Comparison of ENCODE assay signal across 21 mouse cellular contexts in the genomic region with DNA sequence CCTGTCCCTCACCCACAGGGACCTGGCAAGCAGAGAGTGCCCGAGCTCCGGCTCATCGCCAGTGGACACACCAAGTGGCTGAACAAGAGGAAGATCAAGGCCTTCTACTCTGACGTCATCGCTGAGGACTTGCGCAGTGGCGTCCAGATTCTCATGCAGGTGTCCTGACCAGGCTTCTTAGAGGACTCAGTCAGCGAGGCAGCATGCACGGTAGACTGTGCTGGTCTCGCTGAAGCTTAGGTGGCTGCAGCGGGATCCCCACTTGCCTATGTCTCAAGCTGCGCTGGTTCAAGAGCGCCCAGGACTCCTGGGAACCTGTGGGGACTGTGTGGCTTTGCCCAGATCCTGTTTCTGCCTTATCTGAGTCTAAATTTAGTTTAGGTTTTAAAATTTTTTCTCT. TPM values are rescaled to one million over a fixed set of nuclear protein-coding genes. Genes with fewer than 3 reads are reported as not detected.
DNase-seq lines count a peak whose midpoint lies in the region; ATAC-seq and TF ChIP-seq lines count a peak whose summit lies in the region.
"Had no signal": no experiment of that assay in that cellular context is flagged by ENCODE, and none has a peak within 500 bp of the region (broad histone marks: within the 10 kb centered on the region; RNA-seq: fewer than 3 reads in every experiment).

No protein-coding gene starts in this region.

- H3K4me2 ChIP-seq in forebrain, embryonic 15.5 days (replicated peaks): no peak overlapping the region
- H3K4me2 ChIP-seq: forebrain, embryonic 13.5 days; heart, embryonic 13.5 days; hindbrain, embryonic 12.5 days had no signal

- peak overlapping the region; percentile 67 for H3K27ac ChIP-seq in bone marrow, adult 2 months (ENCODE audit: control insufficient read depth, insufficient read depth, low read depth, low read length, poor library complexity)
- peak overlapping the region; percentile 36 for H3K27ac ChIP-seq in small intestine, adult 2 months (ENCODE audit: insufficient read depth, low read depth, low read length)
- no peak overlapping the region for H3K27ac ChIP-seq in forebrain, embryonic 15.5 days (replicated peaks)
- H3K27ac ChIP-seq: embryonic facial prominence, embryonic 10.5 days; forebrain, embryonic 13.5 days; gastrocnemius, adult 2 months; heart, embryonic 13.5 days; hindbrain, embryonic 12.5 days; hindbrain, postnatal 0 days had no signal

- peak overlapping the region; percentile 15 for H3K4me3 ChIP-seq in megakaryocyte, embryonic 14.5 days (replicated peaks)
- H3K4me3 ChIP-seq in bone marrow, adult 2 months (replicated peaks; ENCODE audit: control insufficient read depth, low read depth, low read length): no peak overlapping the region
- peak overlapping the region; percentile 17; the same call in 1 of the 2 replicates for H3K4me3 ChIP-seq in small intestine, adult 2 months (ENCODE audit: low read depth, low read length)
- H3K4me3 ChIP-seq in forebrain, embryonic 15.5 days: no peak overlapping the region
- H3K4me3 ChIP-seq: embryonic facial prominence, embryonic 10.5 days; forebrain, embryonic 13.5 days; gastrocnemius, adult 2 months; heart, embryonic 13.5 days; hindbrain, embryonic 12.5 days had no signal

- no peaks in the 10 kb centered on the region for H3K36me3 ChIP-seq in megakaryocyte, embryonic 14.5 days (replicated peaks; ENCODE audit: low read length)
- no peaks in the 10 kb centered on the region for H3K36me3 ChIP-seq in small intestine, adult 2 months (ENCODE audit: control insufficient read depth, insufficient read depth, low read length)
- H3K36me3 ChIP-seq in forebrain, embryonic 15.5 days: no peaks in the 10 kb centered on the region
- H3K36me3 ChIP-seq: embryonic facial prominence, embryonic 10.5 days; G1E; heart, embryonic 13.5 days; hindbrain, embryonic 12.5 days had no signal

- 0 out of 2 replicates have a peak, but pooled peaks have one; percentile 26 for TF ChIP-seq POLR2A in bone marrow, adult 2 months (IDR thresholded peaks at IDR 0.05; ENCODE audit: borderline replicate concordance, control insufficient read depth, low read depth, low read length)
- TF ChIP-seq POLR2A in small intestine, adult 2 months (IDR thresholded peaks at IDR 0.05; ENCODE audit: low read depth, low read length): no peak

- H3K9me3 ChIP-seq in megakaryocyte, embryonic 14.5 days: no peaks in the 10 kb centered on the region
- no peaks in the 10 kb centered on the region for H3K9me3 ChIP-seq in forebrain, embryonic 15.5 days
- H3K9me3 ChIP-seq: embryonic facial prominence, embryonic 10.5 days; forebrain, embryonic 13.5 days; G1E; heart, embryonic 13.5 days; hindbrain, embryonic 12.5 days had no signal

- H3K4me1 ChIP-seq in megakaryocyte, embryonic 14.5 days: peaks cover 83% of the 10 kb centered on the region
- H3K4me1 ChIP-seq in bone marrow, adult 2 months (ENCODE audit: control insufficient read depth, insufficient read depth, low read length): peaks cover 7% of the 10 kb centered on the region
- peaks cover 7% of the 10 kb centered on the region for H3K4me1 ChIP-seq in small intestine, adult 2 months (ENCODE audit: control insufficient read depth, insufficient read depth, insufficient read length, low read length)
- H3K4me1 ChIP-seq in forebrain, embryonic 15.5 days: no peaks in the 10 kb centered on the region
- H3K4me1 ChIP-seq: embryonic facial prominence, embryonic 10.5 days; forebrain, embryonic 13.5 days; hindbrain, embryonic 12.5 days had no signal

- TF ChIP-seq CTCF in bone marrow, adult 2 months (IDR thresholded peaks at IDR 0.05; ENCODE audit: control insufficient read depth, insufficient read depth, low read length): no peak
- no peak for TF ChIP-seq CTCF in small intestine, adult 2 months (IDR thresholded peaks at IDR 0.05; ENCODE audit: extremely low read depth, insufficient read length, insufficient replicate concordance, low read depth, low read length)

- DNase-seq in layer of hippocampus, adult 9-11 months: no peak
- DNase-seq in adrenal gland, postnatal 10 days: no peak
- DNase-seq: adrenal gland, postnatal 14 days; cerebellum, adult 18-20 months; cerebellum, adult 9-11 months; cerebellum, postnatal 36 days; gastrocnemius, adult 2 months; gastrocnemius, postnatal 25 days; heart, postnatal 4 days had no signal

- no peak overlapping the region for H3K9ac ChIP-seq in forebrain, embryonic 15.5 days (replicated peaks)
- H3K9ac ChIP-seq: forebrain, embryonic 13.5 days; heart, embryonic 13.5 days; hindbrain, embryonic 12.5 days had no signal

- no peak for ATAC-seq in megakaryocyte, adult 5-6 weeks (ENCODE audit: poor library complexity, severe bottlenecking)
- no peak for ATAC-seq in forebrain, embryonic 15.5 days (replicated peaks)
- ATAC-seq: forebrain, embryonic 13.5 days; hindbrain, postnatal 0 days had no signal

- WGBS in bone marrow, adult 2 months: 56% methylated on average over 13 of the region's 13 CpGs
- WGBS in small intestine, adult 2 months: 93% methylated on average over 13 of the region's 13 CpGs
- WGBS in forebrain, embryonic 15.5 days: 95% methylated on average over 13 of the region's 13 CpGs

- peaks cover 28% of the 10 kb centered on the region for H3K27me3 ChIP-seq in megakaryocyte, embryonic 14.5 days (replicated peaks)
- H3K27me3 ChIP-seq in small intestine, adult 2 months (ENCODE audit: control insufficient read depth, insufficient read depth, low read length): no peaks in the 10 kb centered on the region
- no peaks in the 10 kb centered on the region for H3K27me3 ChIP-seq in forebrain, embryonic 15.5 days
- H3K27me3 ChIP-seq: forebrain, embryonic 13.5 days; hindbrain, embryonic 12.5 days had no signal

RNA-seq across cellular contexts. Expression of gene Slc12a3, which starts 17.3 kb away (rescaled TPM):
- not detected in 2 replicates for polyA plus RNA-seq in megakaryocyte, embryonic 14.5 days (2012; ENCODE audit: insufficient read depth, low replicate concordance)
- total RNA-seq in megakaryocyte, adult 5-6 weeks (2015): 0.25 and 0.34 TPM in 2 replicates
- 0.16 TPM in 1 of 2 replicates, not detected in the other for total RNA-seq in megakaryocyte, adult 5-6 weeks (2017)
- 4.4 and 11.8 TPM in 2 replicates for polyA plus RNA-seq in bone marrow, adult 2 months (2011; ENCODE audit: insufficient read depth, insufficient read length, low replicate concordance, missing spikeins)
- polyA plus RNA-seq in small intestine, adult 2 months (2012; rRNA removed): 0.06 and 0.22 TPM in 2 replicates
- total RNA-seq in adrenal gland, postnatal 10 days (2021): under 1 TPM; 0.12 to 0.24 TPM
- not detected in 2 replicates for polyA plus RNA-seq in forebrain, embryonic 15.5 days (2015; fragmentation: Nextera tagmentation; extraction: Ambion mirVana)
- total RNA-seq: gastrocnemius, adult 2 months; gastrocnemius, postnatal 25 days; granulocyte monocyte progenitor cell, adult 5-6 weeks had no signal
- polyA plus RNA-seq: embryonic facial prominence, embryonic 10.5 days; forebrain, embryonic 13.5 days; G1E; heart, embryonic 13.5 days; hindbrain, embryonic 12.5 days had no signal

RNA-seq across cellular contexts. Expression of gene Herpud1, which starts 40.0 kb away (rescaled TPM):
- polyA plus RNA-seq in megakaryocyte, embryonic 14.5 days (2012; ENCODE audit: insufficient read depth, low replicate concordance): 188 and 443 TPM in 2 replicates
- total RNA-seq in megakaryocyte, adult 5-6 weeks (2015): 71.9 and 76.0 TPM in 2 replicates
- total RNA-seq in megakaryocyte, adult 5-6 weeks (2017): 79.4 and 80.9 TPM in 2 replicates
- polyA plus RNA-seq in bone marrow, adult 2 months (2011; ENCODE audit: insufficient read depth, insufficient read length, low replicate concordance, missing spikeins): 69.2 and 70.5 TPM in 2 replicates
- 302 and 331 TPM in 2 replicates for polyA plus RNA-seq in small intestine, adult 2 months (2012; rRNA removed)
- 100 to 1,000 TPM in 1 of 2 experiments, 10 to 100 TPM in 1; 93.9 to 145 TPM for total RNA-seq in adrenal gland, postnatal 10 days (2021)
- polyA plus RNA-seq in forebrain, embryonic 15.5 days (2015; fragmentation: Nextera tagmentation; extraction: Ambion mirVana): 62.5 and 66.5 TPM in 2 replicates

Comparison
In these comparisons a context has a peak if more than half of its experiments do, and no peak if none do; other contexts are left out.
1. H3K4me3 ChIP-seq: peak in megakaryocyte, embryonic 14.5 days (single experiment) and small intestine, adult 2 months (single experiment); none in bone marrow, adult 2 months (single experiment) and forebrain, embryonic 15.5 days (single experiment).